Mouse (Mus musculus): ENCODE measurements at regions not wholly inside any gene's neighbourhood (a gene's known extent, or its start where the extent isn't known, plus 50 kb on each side); places are given as distances from the start of the nearest gene placed in this dataset.
A peak's percentile ranks its signal among the peaks of the same experiment; 100 is the strongest.

- DNase-seq (ENCODE audit: extremely low spot score) = peak; percentile 47
Observed at GRCm38 (mm10) chr5:77487837-77488827, 80.3 kb upstream of the Igfbp7 start.

GRCm38 (mm10) chr5:77483053-77483717, 75.3 kb upstream of the Igfbp7 start:
- DNase-seq (ENCODE audit: extremely low spot score) = no peak

GRCm38 (mm10) chr5:77481811-77482210, 74.0 kb upstream of the Igfbp7 start:
- no peak for DNase-seq (ENCODE audit: extremely low spot score)

- DNase-seq (ENCODE audit: extremely low spot score) = no peak
Observed at GRCm38 (mm10) chr5:77477794-77478193, 70.0 kb upstream of the Igfbp7 start.

- DNase-seq (ENCODE audit: extremely low spot score) = no peak
Observed at GRCm38 (mm10) chr5:77473896-77474486, 66.2 kb upstream of the Igfbp7 start.

- no peak for DNase-seq (ENCODE audit: extremely low spot score)
Observed at GRCm38 (mm10) chr5:77469236-77469766, 61.5 kb upstream of the Igfbp7 start.

GRCm38 (mm10) chr5:77468467-77468866, 60.6 kb upstream of the Igfbp7 start:
- peak; percentile 48 for DNase-seq (ENCODE audit: extremely low spot score)

GRCm38 (mm10) chr5:77464851-77465548, 57.2 kb upstream of the Igfbp7 start:
- DNase-seq (ENCODE audit: extremely low spot score) = peak; percentile 53

- peak; percentile 96 for DNase-seq (ENCODE audit: extremely low spot score)
Observed at GRCm38 (mm10) chr5:77459896-77460717, 52.3 kb upstream of the Igfbp7 start.

All from embryo, embryonic 9.5 days (tissue).